Mouse (Mus musculus) heart, postnatal 0 days (tissue): Measurements from ENCODE around the gene Pdzd2. TPM values are rescaled to one million over a fixed set of nuclear protein-coding genes. Genes with fewer than 3 reads are reported as not detected.

ENCODE experiments used
- ATAC-seq: fragments of 200-750 bp; cut with Nextera tagmentation; 2 replicates; pipeline ENCODE4 v1.8.0; 2017; ENCODE audit warnings: low read depth, moderate number of reproducible peaks, moderate library complexity; ENCODE audit not compliant: insufficient read depth
- DNase-seq: peaks from one replicate; pipeline ENCODE4 v3.0.0-alpha.2; 2016; ENCODE audit warnings: low spot score
- H3K27ac ChIP-seq: fragments of 300-500 bp; sonication (generic); 2 replicates; pipeline ENCODE4 v1.5.1; 2014; ENCODE audit warnings: low read depth, mild to moderate bottlenecking
- H3K27me3 ChIP-seq: fragments of 300-500 bp; sonication (generic); 2 replicates; pipeline ENCODE4 v1.6.1; 2014; ENCODE audit warnings: low read length, mixed read lengths; ENCODE audit not compliant: control insufficient read depth, insufficient read depth
- H3K36me3 ChIP-seq: fragments of 300-500 bp; sonication (generic); replicated peaks from 2 replicates; pipeline ENCODE4 v1.6.1; 2014; ENCODE audit warnings: low read length, mixed read lengths; ENCODE audit not compliant: control insufficient read depth, insufficient read depth
- H3K4me1 ChIP-seq: fragments of 300-500 bp; sonication (generic); 2 replicates; pipeline ENCODE4 v1.6.1; 2014; ENCODE audit warnings: antibody characterized with exemption; ENCODE audit not compliant: control insufficient read depth, insufficient read depth
- H3K4me2 ChIP-seq: fragments of 300-500 bp; sonication (generic); 2 replicates; pipeline ENCODE4 v1.6.1; 2014; ENCODE audit warnings: low read depth, mild to moderate bottlenecking, low read length, moderate library complexity
- H3K4me3 ChIP-seq: fragments of 300-500 bp; sonication (generic); 2 replicates; pipeline ENCODE4 v1.5.1; 2014; ENCODE audit warnings: low read depth, low read length
- H3K9ac ChIP-seq: fragments of 300-500 bp; sonication (generic); replicated peaks from 2 replicates; pipeline ENCODE4 v1.6.1; 2014; ENCODE audit warnings: low read depth, low read length, mixed read lengths
- H3K9me3 ChIP-seq: fragments of 300-500 bp; sonication (generic); replicated peaks from 2 replicates; pipeline ENCODE4 v1.6.1; 2016; ENCODE audit warnings: low read length; ENCODE audit not compliant: control insufficient read depth
- CTCF ChIP-seq: IDR thresholded peaks from 2 replicates; pipeline ENCODE4 v1.5.1; 2016; ENCODE audit warnings: antibody characterized with exemption, control low read depth, low read depth
- EP300 ChIP-seq: IDR thresholded peaks from 2 replicates; pipeline ENCODE4 v1.6.1; 2016; ENCODE audit warnings: antibody characterized with exemption, low read depth
- WGBS: fragments of 180-500 bp; shearing (Covaris S2); extraction: QIAGEN DNeasy Blood & Tissue Kit; methylation state at CpG from one replicate; pipeline ENCODE4 v1.1.7; 2014; 5-methylcytosine and 5-hydroxymethylcytosine counted together
- polyA plus RNA-seq: library from polyadenylated mRNA; unstranded; fragments of >200 nt; fragmentation: Nextera tagmentation; extraction: Ambion mirVana; gene quantifications from 2 replicates; pipeline ENCODE4 v1.2.1, GENCODE M21; 2015
- total RNA-seq: library from RNA; depleted of rRNA; stranded (reverse); fragments of >200 nt; gene quantifications from 2 replicates; pipeline ENCODE4 v1.2.3, GENCODE M21; 2014; ENCODE audit warnings: low replicate concordance

The Pdzd2 gene
- total and polyA plus RNA-seq, 2 experiments from 2014 or later: 36.1 to 86.0 TPM

DNA sequence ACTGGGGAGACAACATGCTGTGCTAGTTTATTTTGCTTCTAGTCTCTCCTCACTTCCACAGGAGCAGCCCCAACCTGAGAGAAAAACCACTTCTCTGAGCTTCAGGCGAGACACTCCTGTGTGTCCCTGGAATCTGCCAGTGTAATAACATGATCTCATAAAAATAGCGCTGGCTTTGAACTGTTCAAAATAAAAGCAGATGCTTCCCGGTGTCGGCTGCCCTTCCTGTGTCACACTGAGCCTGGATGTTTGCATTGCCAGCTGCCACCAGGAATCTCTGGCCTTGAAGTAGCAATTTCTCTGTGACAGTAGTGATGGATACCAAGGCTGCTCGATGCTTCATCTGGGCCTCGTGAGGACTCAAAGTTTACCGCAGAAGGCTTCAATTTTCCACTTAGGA, 282.9 kb downstream of the Pdzd2 start:
- Histone ChIP-seq H3K27ac (no peak overlapping the region), H3K4me1 (no peaks in the 10 kb centered on the region; the same call in 1 of the 2 replicates), H3K9ac (no peak overlapping the region), H3K4me3 (no peak overlapping the region), H3K36me3 (peaks cover 23% of the 10 kb centered on the region), H3K27me3 (no peaks in the 10 kb centered on the region), H3K9me3 (no peaks in the 10 kb centered on the region), H3K4me2 (no peak overlapping the region)
- WGBS: 22% methylated on average over 7 of the region's 7 CpGs
- DNase-seq (no peak), ATAC-seq (no peak)
- TF ChIP-seq CTCF (no peak), EP300 (no peak)

DNA sequence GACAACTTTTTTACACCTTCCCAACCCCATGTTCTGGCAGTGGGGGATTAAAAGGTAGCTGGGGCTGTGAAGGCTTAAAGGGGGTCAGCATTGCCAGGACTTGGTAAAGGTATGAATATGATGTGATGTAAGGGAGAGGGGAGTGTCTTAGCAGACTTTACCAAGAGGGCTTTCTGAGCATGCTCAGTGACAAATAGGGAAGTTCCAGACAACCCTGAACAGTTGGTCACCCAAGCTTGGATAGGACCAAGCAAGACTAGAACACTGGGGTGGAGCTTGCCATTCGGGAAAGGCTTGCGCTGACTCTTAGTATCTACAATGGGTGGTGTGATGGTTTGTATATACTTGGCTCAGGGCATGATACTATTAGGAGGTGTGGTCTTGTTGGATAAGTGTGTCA, 286.4 kb downstream of the Pdzd2 start:
- 96% methylated on average over 2 of the region's 2 CpGs for WGBS
- ATAC-seq (no peak), DNase-seq (no peak)
- Histone ChIP-seq H3K4me1 (no peaks in the 10 kb centered on the region; the same call in 1 of the 2 replicates), H3K9ac (no peak overlapping the region), H3K4me3 (no peak overlapping the region), H3K9me3 (no peaks in the 10 kb centered on the region), H3K36me3 (peaks cover 17% of the 10 kb centered on the region), H3K4me2 (no peak overlapping the region), H3K27ac (no peak overlapping the region), H3K27me3 (no peaks in the 10 kb centered on the region)
- TF ChIP-seq EP300 (no peak), CTCF (no peak)

DNA sequence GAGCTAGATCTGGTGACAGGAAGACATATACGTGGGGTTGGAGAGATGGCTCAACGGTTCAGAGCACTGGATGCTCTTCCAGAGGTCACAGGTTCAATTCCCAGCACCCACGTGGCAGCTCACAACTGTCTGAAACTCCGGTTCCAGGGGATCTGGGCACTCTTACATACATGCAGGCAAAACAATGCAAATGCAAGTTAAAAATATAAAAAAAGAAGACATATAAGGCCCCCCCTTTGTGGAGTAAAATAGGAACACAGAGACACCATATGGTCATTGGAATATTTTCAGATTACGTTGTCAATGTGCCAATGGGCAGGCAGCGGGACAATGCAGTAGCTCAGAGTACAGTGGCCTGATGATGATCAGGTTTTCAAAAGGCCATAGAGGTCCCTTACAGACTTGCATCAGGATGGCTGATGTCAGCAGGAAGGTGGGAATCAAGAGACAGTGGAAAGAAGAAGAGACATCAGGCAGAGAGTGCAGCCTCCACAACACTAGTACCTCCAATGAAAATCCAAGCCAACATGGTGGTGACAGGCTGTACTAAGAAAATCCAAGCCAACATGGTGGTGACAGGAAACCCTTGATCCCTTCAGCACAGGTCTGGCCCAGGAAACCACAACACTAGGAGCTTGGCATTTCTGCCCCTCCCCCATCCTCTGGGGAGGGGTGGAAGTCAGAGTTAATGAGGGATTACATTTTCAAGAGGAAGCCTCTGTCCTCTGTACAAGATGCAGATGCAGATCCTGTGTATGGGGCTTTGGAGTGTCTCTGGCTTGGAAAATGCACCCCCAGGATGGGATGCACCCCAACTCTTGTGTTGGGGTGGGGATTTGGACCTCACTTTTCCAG, 287.4 kb downstream of the Pdzd2 start:
- 86% methylated on average over 6 of the region's 6 CpGs for WGBS
- TF ChIP-seq EP300 (no peak), CTCF (no peak)
- no peaks in the 10 kb centered on the region for H3K27me3 ChIP-seq
- no peak overlapping the region for H3K4me2 ChIP-seq
- ATAC-seq (no peak), DNase-seq (no peak)
- H3K36me3 ChIP-seq: peaks cover 11% of the 10 kb centered on the region; the same call in 1 of the 2 replicates
- no peaks in the 10 kb centered on the region for H3K9me3 ChIP-seq
- no peak overlapping the region for H3K27ac ChIP-seq
- no peak overlapping the region for H3K4me3 ChIP-seq
- peaks cover 2% of the 10 kb centered on the region; the same call in 1 of the 2 replicates for H3K4me1 ChIP-seq
- no peak overlapping the region for H3K9ac ChIP-seq

DNA sequence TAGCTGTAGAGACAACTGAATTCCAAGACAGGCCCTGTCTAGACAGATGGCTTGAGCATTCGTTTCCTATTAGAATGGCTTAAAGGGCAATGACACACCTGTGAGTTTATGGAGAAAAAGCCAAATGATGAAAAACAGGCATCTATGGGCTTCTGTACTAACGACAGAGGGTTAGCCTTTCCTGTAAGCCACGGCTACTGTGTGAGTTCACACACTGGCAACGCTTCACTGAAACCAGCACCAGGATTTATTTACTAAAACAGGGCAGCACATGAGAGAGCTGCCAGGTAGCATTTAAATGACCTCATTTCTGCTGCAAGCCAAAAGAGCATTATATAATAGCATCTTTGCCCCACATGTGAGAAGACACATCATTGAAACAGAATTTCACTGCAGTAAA, 288.3 kb downstream of the Pdzd2 start:
- H3K4me2 ChIP-seq: no peak overlapping the region
- no peaks in the 10 kb centered on the region for H3K9me3 ChIP-seq
- H3K27me3 ChIP-seq: no peaks in the 10 kb centered on the region
- no peak overlapping the region for H3K4me3 ChIP-seq
- H3K36me3 ChIP-seq: peaks cover 7% of the 10 kb centered on the region; the same call in 1 of the 2 replicates
- 0 out of 2 replicates have a peak, but pooled peaks cover 4% of the 10 kb centered on the region for H3K4me1 ChIP-seq
- H3K9ac ChIP-seq: no peak overlapping the region
- DNase-seq (no peak), ATAC-seq (no peak)
- H3K27ac ChIP-seq: no peak overlapping the region
- TF ChIP-seq EP300 (no peak), CTCF (no peak)
- 81% methylated on average over 4 of the region's 4 CpGs for WGBS

DNA sequence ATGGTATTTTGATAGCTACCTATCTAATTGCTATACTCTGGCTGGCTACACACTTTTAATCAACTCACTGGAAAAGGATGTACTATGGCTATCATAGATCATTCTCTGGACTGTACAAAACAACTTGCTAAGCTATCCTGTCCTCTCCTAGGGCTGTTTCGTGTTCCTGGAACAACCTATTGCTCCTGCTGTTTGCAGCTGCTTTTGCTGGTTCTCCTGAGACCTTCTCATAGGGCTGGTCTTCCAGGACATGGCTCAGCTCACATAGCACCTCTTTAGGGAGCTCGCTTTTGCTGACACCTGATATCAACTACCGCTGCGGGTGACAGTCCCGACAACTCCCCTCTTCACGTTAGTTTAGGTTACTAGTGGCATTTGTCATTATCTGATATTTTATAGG, 288.9 kb downstream of the Pdzd2 start:
- DNase-seq (no peak), ATAC-seq (no peak)
- peaks cover 5% of the 10 kb centered on the region; the same call in 1 of the 2 replicates for H3K36me3 ChIP-seq
- H3K9ac ChIP-seq: no peak overlapping the region
- H3K9me3 ChIP-seq: no peaks in the 10 kb centered on the region
- H3K4me1 ChIP-seq: 0 out of 2 replicates have a peak, but pooled peaks cover 4% of the 10 kb centered on the region
- H3K4me2 ChIP-seq: no peak overlapping the region
- TF ChIP-seq CTCF: no peak
- no peak for TF ChIP-seq EP300
- H3K4me3 ChIP-seq: no peak overlapping the region
- no peaks in the 10 kb centered on the region for H3K27me3 ChIP-seq
- H3K27ac ChIP-seq: no peak overlapping the region
- 51% methylated on average over 6 of the region's 6 CpGs for WGBS
